Mouse (Mus musculus) stomach, postnatal 0 days (tissue): ENCODE measurements around the gene Tmem168. TPM values are rescaled to one million over a fixed set of nuclear protein-coding genes. Genes with fewer than 3 reads are reported as not detected.

Source experiments
- ATAC-seq: fragments of 200-750 bp; cut with Nextera tagmentation; 2 replicates; pipeline ENCODE4 v1.8.0; 2017; ENCODE audit not compliant: low FRiP score, low TSS enrichment
- DNase-seq: peaks from one replicate; pipeline ENCODE4 v3.0.0-alpha.2; 2016; ENCODE audit warnings: low spot score
- H3K27ac ChIP-seq: fragments of 300-500 bp; sonication (generic); replicated peaks from 2 replicates; pipeline ENCODE4 v1.5.1; 2014; ENCODE audit warnings: mild to moderate bottlenecking, control low read depth
- H3K27me3 ChIP-seq: fragments of 300-500 bp; sonication (generic); 2 replicates; pipeline ENCODE4 v1.6.1; 2014; ENCODE audit warnings: low read length; ENCODE audit not compliant: control insufficient read depth, insufficient read depth
- H3K36me3 ChIP-seq: fragments of 300-500 bp; sonication (generic); 2 replicates; pipeline ENCODE4 v1.6.1; 2014; ENCODE audit warnings: low read length, mixed read lengths; ENCODE audit not compliant: control insufficient read depth, insufficient read depth
- H3K4me1 ChIP-seq: fragments of 300-500 bp; sonication (generic); replicated peaks from 2 replicates; pipeline ENCODE4 v1.6.1; 2014; ENCODE audit warnings: antibody characterized with exemption; ENCODE audit not compliant: control insufficient read depth, insufficient read depth
- H3K4me2 ChIP-seq: fragments of 300-500 bp; sonication (generic); replicated peaks from 2 replicates; pipeline ENCODE4 v1.6.1; 2014; ENCODE audit warnings: low read depth, mild to moderate bottlenecking, control low read depth, moderate library complexity
- H3K4me3 ChIP-seq: fragments of 300-500 bp; sonication (generic); 2 replicates; pipeline ENCODE4 v1.5.1; 2014; ENCODE audit warnings: low read depth, low read length, control low read depth
- H3K9ac ChIP-seq: fragments of 300-500 bp; sonication (generic); 2 replicates; pipeline ENCODE4 v1.6.1; 2014; ENCODE audit warnings: mild to moderate bottlenecking, low read length, control low read depth, mixed read lengths
- H3K9me3 ChIP-seq: fragments of 300-500 bp; sonication (generic); 2 replicates; pipeline ENCODE4 v1.6.1; 2016; ENCODE audit warnings: low read length; ENCODE audit not compliant: control insufficient read depth
- CTCF ChIP-seq: IDR thresholded peaks from 2 replicates; pipeline ENCODE4 v1.5.1; 2016; ENCODE audit warnings: antibody characterized with exemption, low read depth, mild to moderate bottlenecking, moderate library complexity
- EP300 ChIP-seq: optimal IDR thresholded peaks from 2 replicates; pipeline ENCODE3; 2016; ENCODE audit warnings: antibody characterized with exemption
- WGBS: fragments of 180-500 bp; shearing (Covaris S2); extraction: QIAGEN DNeasy Blood & Tissue Kit; methylation state at CpG from one replicate; pipeline ENCODE4 v1.1.7; 2014; 5-methylcytosine and 5-hydroxymethylcytosine counted together
- polyA plus RNA-seq: library from polyadenylated mRNA; unstranded; fragments of >200 nt; fragmentation: Nextera tagmentation; extraction: Ambion mirVana; gene quantifications from 2 replicates; pipeline ENCODE4 v1.2.1, GENCODE M21; 2015

Gene Tmem168
- 17.7 TPM in 2 replicates for polyA plus RNA-seq

DNA sequence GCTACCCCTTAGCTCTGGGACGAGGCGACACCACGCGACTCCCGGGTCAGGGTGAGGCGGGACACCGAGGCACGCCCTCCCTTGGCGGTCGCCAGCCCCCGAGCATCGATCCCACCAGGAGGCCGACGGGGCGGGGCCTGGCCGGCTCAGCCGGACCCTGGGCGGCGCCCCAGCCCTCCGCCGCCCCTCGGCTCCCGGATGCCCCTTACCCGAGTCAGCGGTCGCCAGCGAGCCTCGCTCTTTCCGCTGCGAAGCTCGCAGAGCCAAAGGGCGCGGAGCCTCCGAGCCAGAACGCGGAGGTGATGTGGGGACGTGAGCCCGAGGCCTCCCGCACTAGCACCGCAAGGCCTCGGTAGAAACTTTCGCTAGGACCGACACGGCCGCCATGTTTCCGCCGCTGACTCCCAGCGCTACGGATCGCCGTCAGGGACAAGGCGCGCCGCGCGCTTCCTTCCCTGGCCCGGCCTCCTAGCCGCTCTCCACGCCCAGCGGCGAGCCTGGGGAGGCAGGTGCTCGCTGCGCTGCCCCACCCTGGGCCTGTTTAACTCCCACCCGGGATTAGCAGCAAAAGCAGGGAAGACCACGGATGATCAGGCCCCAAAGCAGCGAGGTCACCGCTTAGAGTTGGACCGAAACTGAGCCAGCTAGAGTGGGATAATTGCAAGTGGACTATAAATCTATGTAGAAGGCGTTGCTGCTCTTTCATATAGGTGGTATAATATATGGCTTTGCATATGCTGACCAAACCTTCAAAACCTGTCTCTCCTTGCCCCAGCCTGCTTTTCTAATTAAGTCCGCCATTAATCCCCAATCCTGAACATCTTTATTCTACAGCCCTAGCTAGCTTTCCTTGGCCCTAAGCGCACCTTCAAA lies at the start of gene Tmem168:
Tmem168 (minus strand) TSS at position 480 of the 873 bp plus-strand sequence.
- Histone ChIP-seq H3K4me2 (peak within 1 kb of the TSS; percentile 59), H3K27ac (peak within 1 kb of the TSS; percentile 97), H3K9ac (peak within 1 kb of the TSS; percentile 97), H3K27me3 (no peaks in the 10 kb centered on the region), H3K9me3 (no peaks in the 10 kb centered on the region), H3K4me1 (0 out of 2 replicates have a peak, but pooled peaks cover 3% of the 10 kb centered on the region), H3K4me3 (peak within 1 kb of the TSS; percentile 92), H3K36me3 (0 out of 2 replicates have a peak, but pooled peaks cover 3% of the 10 kb centered on the region)
- 2% methylated on average over 58 of the region's 71 CpGs for WGBS
- ATAC-seq (peak; percentile 97), DNase-seq (peak; percentile 94)
- TF ChIP-seq CTCF (peak; percentile 20; the same call in 1 of the 2 replicates), EP300 (peak; percentile 52)

DNA sequence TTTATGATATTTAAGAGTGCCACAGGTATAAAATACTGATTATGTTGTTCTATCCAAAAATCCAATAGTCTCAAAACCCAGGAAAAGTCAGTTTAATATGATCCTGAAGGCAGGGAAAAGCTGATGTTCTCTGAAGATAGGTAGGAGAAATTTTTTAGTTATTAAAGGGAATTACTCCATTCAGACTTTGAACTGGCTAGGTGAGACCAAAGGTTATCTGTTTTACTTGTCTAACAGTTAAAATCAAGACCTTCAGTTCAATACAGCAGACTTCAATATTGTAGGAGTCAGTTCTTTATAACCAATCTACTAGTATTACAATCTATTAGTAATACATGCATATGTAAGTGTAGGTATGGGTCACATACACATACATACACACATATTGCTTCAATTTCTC lies 46.2 kb upstream of the Tmem168 start:
- DNase-seq (no peak), ATAC-seq (no peak)
- Histone ChIP-seq H3K27ac (no peak overlapping the region), H3K36me3 (no peaks in the 10 kb centered on the region), H3K4me1 (no peaks in the 10 kb centered on the region), H3K4me2 (no peak overlapping the region), H3K4me3 (no peak overlapping the region), H3K27me3 (no peaks in the 10 kb centered on the region), H3K9ac (no peak overlapping the region), H3K9me3 (no peaks in the 10 kb centered on the region)
- no peak for TF ChIP-seq CTCF

DNA sequence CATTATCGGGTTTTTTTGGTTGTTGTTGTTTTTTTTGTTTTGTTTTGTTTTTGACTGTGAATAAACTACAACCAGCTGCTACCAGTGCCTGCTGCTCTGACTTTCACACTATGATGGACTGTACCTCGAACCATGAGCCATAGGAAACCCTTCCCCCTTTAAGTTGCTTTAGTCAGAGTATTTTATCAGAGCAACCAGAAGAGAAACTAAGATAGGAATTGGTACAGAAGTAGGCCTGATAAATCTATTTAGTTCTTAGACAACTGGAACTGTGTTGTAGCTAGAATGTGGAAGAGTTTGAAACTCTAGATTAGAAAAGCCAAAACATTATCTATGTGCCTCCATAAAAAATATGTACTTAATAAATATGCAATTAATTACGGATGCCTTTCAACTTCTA lies 44.4 kb upstream of the Tmem168 start:
- H3K4me3 ChIP-seq, result no peak overlapping the region
- H3K36me3 ChIP-seq, result 0 out of 2 replicates have a peak, but pooled peaks cover 4% of the 10 kb centered on the region
- WGBS, result 92% methylated on average over 3 of the region's 3 CpGs
- ATAC-seq (no peak), DNase-seq (no peak)
- no peak for TF ChIP-seq CTCF
- TF ChIP-seq EP300, result no peak
- no peak overlapping the region for H3K9ac ChIP-seq
- no peaks in the 10 kb centered on the region for H3K27me3 ChIP-seq
- H3K27ac ChIP-seq, result no peak overlapping the region
- no peaks in the 10 kb centered on the region for H3K4me1 ChIP-seq
- no peaks in the 10 kb centered on the region for H3K9me3 ChIP-seq
- no peak overlapping the region for H3K4me2 ChIP-seq

DNA sequence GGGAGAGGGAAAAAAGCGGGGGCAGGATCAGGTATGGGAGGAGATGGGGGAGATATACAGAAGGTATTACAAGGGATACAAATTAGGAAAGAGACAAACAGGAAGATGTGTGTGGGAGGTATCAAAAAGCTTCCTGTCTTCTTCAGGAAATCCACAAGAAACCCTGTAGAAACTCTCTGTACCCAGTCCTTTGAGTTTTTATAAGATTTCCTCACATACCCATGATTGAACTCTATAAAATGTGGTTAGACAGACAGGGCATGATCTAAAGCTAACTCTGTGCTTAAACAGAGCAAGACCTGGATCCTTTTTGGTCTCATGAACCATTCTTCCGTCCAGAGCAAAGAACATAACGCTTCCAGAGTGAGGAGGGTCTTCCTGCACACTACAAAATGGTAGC lies 43.0 kb upstream of the Tmem168 start:
- Histone ChIP-seq H3K9ac (no peak overlapping the region), H3K27me3 (no peaks in the 10 kb centered on the region), H3K4me2 (no peak overlapping the region), H3K27ac (no peak overlapping the region), H3K4me3 (no peak overlapping the region), H3K9me3 (no peaks in the 10 kb centered on the region), H3K4me1 (no peaks in the 10 kb centered on the region), H3K36me3 (0 out of 2 replicates have a peak, but pooled peaks cover 4% of the 10 kb centered on the region)
- ATAC-seq (no peak), DNase-seq (no peak)
- TF ChIP-seq CTCF (no peak), EP300 (no peak)
- WGBS, result 90% methylated on average over 3 of the region's 3 CpGs

DNA sequence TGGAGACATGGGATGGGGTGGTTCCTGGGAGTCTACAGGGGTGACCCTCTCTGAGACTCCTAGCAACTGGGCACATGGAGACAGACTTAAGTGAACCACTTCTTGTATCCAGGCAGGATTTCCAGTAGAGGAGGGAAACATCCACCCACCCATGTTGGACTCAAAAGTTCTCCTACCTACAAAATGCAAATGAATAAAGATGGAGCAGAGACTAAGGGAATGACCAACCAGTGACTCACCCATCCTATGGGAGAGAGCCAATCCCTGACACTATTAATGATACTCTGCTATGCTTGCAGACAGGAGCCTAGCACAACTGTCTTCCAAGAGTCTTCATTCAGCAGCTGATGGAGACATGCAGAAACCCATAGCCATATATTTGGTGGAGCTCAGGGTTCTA lies 40.4 kb upstream of the Tmem168 start:
- Histone ChIP-seq H3K4me1 (no peaks in the 10 kb centered on the region), H3K36me3 (0 out of 2 replicates have a peak, but pooled peaks cover 4% of the 10 kb centered on the region), H3K27ac (no peak overlapping the region), H3K4me2 (no peak overlapping the region), H3K9ac (no peak overlapping the region), H3K4me3 (no peak overlapping the region), H3K9me3 (no peaks in the 10 kb centered on the region), H3K27me3 (no peaks in the 10 kb centered on the region)
- DNase-seq (no peak), ATAC-seq (no peak)
- no peak for TF ChIP-seq EP300
- TF ChIP-seq CTCF, result no peak

DNA sequence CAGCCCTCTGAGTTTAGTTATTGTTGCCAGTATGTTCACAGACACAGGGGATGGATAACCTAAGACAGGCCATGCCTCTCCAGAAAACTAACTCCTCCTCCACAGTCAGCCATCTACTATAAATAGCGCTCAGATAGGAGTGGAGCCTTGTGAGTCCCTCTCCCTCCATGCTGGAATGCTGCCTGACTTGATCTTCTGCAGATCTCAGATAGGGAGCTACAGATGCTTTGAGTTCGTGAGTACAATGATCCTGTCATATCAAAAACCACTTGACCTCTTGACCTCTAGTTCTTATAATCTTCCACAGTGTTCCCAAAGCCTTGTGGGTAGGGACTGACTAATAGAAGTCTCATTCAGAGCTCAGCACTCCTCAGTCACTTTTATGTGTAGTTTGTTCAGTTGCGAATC lies 28.7 kb upstream of the Tmem168 start:
- 49% methylated on average over 3 of the region's 3 CpGs for WGBS
- ATAC-seq, result peak; percentile 67
- Histone ChIP-seq H3K27ac (no peak overlapping the region), H3K9ac (no peak overlapping the region), H3K36me3 (0 out of 2 replicates have a peak, but pooled peaks cover 3% of the 10 kb centered on the region), H3K9me3 (no peaks in the 10 kb centered on the region), H3K4me2 (no peak overlapping the region), H3K4me3 (no peak overlapping the region), H3K4me1 (no peaks in the 10 kb centered on the region), H3K27me3 (no peaks in the 10 kb centered on the region)
- no peak for DNase-seq
- no peak for TF ChIP-seq CTCF
- peak; percentile 68 for TF ChIP-seq EP300
